Mouse (Mus musculus) c-Kit-positive CD71-positive TER-119-positive erythroid progenitor cells, embryonic 14.5 days (primary cell): ENCODE results near the gene Pcgf3.

Source experiments
- DNase-seq: peaks from one replicate; pipeline ENCODE4 v3.0.0-alpha.2; 2013; ENCODE audit warnings: low spot score

Pcgf3 gene

DNA sequence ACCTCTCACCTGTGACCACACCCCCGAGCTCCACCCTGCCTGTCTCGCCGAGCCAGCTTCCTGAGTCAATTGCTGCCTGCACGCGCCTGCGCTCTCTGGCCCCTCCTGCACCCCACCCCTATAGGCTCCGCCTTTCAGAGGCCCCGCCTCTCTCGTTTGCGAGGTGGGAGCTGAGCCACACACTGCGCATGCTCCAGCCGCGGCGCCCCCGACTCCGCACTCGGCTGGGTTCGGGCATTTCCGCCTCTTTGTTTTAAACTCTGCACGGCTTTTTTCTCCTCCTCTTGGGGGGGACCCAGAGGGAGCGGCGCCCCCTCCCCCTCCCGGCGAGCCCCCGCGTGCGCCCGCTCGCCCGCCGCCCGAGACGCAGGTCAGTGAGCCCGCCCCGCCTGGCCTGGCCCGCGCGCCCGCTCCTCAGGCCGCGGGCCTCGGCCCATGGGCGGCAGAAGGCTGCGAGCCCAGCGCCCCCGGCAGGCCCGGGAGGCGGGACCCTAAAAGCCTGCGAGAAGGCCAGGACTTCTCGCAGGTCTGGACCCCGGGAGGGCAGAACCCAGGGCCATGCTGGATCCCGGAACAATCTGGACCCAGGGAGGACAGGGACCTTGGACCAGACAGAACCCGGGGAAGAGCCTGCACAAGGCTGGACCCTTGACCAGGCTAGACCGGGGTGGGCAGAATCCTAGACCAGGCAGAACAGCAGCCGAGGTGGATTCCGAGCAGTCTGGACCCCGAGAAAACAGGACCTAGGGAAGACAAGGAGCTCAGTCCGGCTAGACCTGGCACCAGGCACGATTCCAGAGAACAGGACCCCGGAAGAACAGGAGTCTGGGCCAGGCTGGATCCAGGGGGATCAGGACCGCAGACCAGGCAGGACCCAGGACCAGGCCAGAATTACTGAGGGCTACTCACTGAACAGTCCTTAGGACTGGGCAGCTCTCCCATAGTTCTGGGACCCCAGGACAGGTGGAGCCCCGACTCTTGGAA, at the start of gene Pcgf3:
Gene Pcgf3, plus strand, starts transcription at position 151 of the 984 bp plus-strand sequence.
- DNase-seq: peak; percentile 95

DNA sequence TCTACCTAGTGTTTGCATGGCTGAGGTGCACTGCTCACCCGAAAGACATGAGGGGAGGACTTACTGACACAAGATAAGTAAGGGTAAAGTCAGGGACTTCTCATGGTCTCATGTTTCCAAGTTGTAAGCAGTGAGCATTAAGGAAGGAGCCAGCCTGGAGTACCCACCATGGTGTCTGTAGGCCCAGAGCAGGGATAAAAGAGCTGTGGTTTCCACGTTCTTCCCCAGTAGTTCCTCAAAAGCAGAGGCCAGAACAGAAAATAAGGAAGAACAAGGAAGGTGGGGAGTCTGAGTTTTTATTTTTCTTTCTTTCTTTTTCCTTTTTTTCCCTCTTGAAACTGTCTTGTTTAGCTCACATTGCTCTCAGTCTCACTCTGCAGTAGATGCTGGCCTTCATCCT, 46.3 kb upstream of the Pcgf3 start:
- DNase-seq: no peak

DNA sequence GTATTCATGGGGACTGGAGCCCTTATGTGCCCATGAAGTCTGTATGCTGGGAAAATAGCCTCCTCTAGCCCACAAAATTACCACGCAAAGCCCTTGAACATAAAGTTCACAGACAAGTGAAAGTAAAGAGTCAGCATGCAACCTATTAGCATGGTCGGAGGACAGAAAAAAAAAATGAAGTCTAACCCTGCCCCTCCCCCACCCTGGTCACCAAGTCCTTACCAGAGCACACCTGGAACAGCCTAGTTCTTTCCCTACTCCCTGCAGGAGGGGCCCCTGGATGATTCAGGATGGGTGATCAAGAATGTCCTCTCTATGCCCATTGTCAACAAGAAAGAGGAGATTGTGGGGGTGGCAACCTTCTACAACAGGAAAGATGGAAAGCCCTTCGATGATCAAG, 38.3 kb upstream of the Pcgf3 start:
- no peak for DNase-seq

DNA sequence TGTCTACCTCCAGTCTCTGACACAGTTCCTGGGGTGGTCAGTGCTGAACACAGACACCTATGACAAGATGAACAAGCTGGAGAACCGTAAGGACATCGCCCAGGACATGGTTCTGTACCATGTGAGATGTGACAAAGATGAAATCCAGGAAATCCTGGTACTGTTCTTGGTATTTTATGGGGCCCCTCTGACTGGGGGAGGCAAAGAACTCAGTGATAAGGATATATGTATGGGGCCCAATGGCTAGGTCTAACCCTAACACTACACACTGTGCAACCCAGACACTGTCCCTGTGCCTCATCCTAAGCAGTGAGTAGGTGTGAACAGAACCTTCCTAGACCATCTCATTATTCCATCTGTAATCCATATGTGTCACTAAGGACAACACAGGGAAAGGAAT, 37.6 kb upstream of the Pcgf3 start:
- peak; percentile 64 for DNase-seq

DNA sequence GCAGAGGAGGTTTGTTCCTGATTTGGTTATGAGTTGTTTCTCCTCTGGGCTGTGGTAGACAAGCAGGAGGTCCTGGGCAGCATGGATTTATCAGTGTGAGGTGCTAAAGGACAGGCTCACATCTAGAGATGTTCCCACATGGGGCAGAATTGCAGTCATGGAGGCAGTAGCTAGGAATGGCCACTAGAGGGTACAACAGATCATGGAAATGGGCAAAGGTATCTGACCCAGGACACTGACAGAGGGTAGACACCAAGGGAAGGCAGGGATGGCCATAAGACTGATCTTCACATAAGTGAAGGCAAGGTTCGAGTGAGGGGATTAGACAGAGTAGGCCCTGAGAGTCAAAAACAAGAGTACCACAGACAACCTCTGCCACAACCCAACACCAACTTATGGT, 33.8 kb upstream of the Pcgf3 start:
- DNase-seq: peak; percentile 64

DNA sequence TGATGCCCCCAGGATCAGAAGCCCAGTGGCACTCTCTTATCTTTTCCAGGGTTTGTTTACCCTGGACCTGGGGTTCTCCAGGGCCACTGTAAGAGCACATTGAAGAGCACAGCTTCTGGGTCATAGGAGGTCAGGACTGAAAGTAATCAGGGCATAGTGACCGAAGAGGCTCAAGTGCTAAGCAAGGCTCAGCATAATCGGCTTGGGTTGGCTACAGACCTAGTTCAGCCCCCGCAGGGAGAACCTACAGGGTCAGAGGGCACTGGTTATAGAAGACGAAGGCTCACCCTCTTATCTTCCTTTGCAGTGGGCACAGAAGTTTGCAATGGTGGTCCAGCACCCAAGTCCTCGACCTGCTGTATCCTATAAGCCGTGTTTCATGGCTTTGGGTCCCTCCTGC, 29.8 kb upstream of the Pcgf3 start:
- no peak for DNase-seq

DNA sequence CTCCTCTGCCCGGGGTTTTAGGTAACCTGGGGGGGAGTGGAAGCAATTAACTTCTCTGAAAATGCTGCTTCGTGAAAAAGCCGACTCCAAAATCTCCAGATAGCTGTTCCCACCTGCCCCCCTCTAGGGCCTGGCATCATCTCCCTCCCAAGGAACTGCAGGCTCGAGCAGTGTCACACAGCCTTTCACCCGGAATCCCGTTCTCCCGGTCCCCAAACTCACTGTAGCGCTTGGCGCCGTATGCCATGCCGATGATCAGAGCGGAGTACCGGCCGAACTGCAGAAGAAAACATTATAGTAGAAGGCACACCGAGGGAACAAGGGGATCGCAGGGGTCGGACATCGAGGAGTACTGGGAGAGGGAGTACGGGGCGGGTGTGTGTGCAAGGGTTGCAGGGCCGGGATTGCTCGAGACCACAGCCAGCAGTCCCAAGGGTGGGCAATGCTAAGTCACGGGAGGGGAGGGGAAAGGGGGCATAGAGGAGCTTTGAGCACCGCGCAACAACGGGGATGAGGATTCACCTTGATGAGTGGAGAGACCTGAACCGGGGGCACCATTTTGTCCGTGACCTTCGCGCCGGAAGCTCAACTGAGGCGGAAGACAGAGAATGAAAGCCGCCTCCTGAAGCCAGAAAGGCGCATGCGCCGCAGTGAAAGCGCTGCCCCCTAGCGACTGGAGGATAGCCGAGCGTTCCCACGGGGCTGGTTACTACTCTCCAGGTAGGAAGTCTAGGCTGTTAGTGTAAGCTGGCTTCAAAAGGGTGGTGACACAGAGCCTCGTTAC, 27.0 kb upstream of the Pcgf3 start, which contains the start of gene Atp5k:
Gene Atp5k, minus strand, starts transcription at position 645 of the 784 bp plus-strand sequence.
- peak; percentile 93 for DNase-seq

DNA sequence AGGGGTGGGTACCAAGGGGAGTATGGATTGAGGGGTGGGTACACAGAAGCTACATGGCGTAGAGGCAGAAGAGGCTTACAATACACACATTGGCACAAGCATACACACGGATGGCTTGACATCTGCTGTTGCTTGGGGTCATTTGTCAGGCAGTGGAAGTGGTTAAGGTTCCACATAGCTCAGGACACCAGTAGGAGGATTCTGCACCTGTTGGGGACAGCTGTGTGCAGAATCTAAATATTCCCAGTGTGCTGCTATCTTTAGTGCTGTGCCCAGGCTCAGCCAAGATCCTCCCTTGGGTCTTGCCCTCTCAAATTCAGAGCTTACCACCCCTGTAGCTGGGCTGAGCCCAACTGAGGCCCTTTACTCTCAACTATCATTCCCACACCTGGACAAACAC, 24.9 kb upstream of the Pcgf3 start:
- DNase-seq: no peak

DNA sequence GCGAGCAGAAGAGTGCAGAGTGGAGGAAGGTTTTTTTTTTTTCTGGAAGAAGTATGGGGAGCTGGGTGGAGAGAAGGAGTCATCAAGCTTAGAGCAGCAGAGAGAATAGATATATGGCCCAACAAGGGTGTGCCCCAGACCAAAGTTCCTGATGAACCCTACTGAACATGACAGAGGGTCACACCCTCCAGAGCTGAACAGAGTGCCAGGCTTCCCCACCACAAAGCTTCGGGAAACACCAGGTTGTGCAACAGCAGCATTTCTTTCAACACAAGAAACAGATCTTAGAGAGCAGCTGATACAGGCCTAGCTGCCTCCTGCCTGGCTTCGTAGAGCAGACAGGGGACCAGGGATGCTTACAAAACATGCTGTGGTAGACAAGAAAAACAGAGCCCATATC, 14.1 kb upstream of the Pcgf3 start:
- no peak for DNase-seq

DNA sequence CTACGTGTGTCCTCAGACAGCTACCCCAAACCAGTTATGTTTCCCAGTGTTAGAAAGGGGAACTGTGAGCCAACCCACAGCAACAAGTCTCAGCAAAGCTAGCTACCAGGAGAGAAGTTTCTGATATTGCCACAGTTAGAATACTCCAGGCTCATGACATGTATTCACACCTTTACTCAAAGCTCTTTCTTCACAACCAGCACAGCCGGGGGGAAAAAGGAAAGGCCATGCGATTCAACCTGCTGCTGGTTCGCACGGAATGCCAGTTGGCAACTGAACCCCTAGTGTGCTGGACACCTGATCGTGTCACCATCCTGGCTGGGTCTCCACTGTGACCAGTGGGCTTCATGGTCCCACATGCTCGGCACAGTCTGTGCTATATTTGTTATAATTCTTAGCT, 13.2 kb upstream of the Pcgf3 start:
- DNase-seq: no peak

DNA sequence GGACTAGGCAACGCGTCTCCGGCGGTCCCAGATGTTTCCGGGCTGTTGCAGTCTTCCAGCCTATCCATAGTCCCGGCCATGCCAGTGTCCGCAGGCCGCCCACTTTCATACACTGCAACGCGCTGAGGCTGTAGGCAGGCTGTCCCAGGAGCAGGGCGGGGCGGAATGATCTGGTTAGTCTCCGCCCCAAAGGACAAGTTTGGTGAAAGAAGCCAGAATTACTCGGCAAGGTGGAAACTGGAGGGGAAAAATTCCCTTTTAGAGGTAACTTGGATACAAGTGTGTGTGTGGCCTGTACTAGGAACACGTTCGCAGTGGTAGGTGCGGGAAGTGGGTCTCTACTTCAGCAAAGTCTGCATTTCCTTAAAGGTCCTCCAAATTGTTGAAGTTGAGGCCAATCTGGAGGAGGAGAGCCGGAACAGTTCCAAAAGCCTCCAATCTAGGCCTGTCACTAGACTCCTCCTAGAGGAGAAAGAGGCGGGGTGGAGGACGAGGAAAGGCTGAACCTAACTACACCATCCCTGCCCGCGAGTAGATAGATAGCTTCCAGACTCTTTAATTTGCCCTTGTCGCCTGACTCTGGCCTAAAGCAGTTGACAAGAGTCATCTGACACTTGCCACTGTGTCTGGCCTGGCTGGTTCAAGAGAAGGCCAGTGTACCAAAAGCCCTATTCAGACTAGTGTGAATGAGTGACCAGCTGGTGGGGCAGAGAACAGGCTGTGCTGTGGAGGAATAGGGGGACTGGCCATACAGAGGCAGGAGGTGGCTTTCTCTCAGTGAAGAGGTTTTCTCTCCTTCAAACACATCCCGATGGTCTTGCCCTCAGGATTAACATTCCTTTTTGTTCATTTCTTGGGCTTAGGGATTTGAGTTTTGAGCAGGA, 12.0 kb upstream of the Pcgf3 start, which contains the start of gene Mfsd7a:
Gene Mfsd7a, minus strand, starts transcription at position 107 of the 884 bp plus-strand sequence.
- DNase-seq: no peak

DNA sequence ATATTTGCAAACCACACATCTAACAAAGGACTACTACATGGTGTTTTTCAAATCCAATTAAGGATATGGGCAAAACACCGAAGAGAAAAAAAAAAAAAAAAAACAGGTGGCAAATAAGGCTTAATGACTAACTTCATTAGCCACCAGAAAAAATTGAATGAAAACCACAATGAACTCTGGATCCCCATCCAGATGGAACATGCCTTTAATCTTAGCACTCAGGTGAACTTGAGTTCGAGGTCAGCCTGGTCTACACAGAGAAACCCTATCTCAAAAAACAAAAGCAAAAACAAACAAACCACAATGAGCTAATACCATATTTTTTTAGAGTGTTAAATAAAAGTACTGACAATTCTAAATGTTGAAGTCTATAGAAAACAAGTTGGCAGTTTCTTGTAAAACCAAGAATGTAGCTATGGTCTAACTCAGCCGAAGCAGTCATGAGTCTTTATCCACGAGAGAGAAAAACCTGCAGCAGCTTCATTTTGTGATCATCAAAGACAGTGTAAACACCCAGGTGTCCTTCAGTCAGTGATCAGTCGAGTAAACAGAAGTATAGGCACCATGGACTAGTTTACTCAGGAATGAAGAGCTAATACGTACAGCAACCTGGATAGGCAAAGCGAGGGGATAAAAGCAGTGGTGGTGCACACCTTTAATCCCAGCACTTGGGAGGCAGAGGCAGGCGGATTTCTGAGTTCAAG, 10.0 kb upstream of the Pcgf3 start:
- no peak for DNase-seq

DNA sequence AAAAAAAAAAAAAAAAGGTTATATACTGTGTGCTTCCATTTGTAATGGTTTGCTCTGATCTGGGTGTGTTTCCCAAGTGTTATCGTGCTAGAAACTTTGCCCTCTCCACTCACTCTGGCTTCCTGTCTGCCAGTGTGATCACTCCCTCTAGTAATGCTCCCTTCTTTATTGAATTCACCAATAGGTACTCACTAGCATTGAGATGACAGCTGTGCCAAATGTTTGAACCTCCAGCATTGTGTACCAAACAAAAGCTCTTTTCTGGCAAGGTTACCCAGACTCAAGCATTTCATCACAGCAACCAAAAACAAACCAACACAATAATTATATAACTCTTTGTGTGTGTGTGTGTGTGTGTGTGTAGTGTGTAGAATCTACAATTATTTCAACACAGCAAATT, 9.4 kb upstream of the Pcgf3 start:
- no peak for DNase-seq

DNA sequence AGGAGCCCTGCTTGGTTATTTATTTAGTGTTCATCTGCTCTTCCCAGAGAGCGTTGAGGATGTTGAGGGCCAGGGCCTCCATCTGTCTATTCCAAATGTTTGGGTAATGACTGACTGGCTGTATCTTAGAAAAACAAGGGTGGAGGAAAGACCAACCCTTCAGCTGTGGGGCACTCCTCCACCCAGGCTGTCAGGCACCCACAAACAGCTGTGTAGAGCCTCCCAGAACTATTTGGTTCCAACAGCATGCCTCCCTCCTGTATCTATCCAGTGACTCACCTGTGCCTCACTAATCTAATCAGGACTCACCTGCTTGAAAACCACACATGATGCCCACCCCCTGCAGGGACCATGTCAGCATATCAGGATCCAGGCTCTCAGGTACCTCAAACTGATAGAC, 8.6 kb upstream of the Pcgf3 start:
- no peak for DNase-seq

DNA sequence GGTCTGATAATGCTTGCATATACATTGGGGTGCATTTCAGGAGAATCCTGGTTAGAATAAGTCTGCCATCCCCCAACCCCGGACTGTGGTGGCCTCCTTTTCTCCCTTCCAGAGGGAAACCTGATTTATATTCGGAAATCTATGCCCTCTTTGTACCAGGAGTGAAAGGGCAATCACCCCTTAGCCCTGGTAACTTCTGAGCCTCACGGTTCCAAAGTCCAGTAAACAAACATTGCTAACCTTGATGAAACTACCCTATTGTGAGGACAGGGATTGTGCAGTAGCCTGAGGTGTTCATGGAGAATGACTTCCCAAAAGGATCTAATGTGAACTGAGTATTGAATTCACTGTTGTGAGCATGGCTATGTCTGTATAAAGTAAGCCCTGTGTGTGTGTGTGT, 6.9 kb upstream of the Pcgf3 start:
- DNase-seq: no peak

DNA sequence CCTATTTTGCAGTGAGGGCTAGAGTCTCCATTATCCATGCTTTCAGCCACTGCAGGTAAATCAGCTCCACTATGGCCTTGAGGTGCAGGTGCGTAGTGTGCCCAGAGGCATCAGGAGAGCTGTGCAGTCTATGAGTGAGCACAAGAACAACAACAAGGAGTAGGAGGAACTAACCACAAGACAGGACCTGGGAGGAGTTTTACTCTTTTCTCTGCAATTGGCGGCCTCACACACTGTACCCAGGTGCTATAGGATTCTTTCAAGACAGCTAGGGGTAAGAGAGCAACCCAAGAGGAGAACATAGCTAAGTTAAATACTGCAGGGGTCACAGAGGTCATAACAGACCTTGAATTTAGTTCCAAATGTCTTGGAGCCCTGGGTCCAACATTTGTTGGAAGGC, 2.3 kb upstream of the Pcgf3 start:
- DNase-seq: no peak

DNA sequence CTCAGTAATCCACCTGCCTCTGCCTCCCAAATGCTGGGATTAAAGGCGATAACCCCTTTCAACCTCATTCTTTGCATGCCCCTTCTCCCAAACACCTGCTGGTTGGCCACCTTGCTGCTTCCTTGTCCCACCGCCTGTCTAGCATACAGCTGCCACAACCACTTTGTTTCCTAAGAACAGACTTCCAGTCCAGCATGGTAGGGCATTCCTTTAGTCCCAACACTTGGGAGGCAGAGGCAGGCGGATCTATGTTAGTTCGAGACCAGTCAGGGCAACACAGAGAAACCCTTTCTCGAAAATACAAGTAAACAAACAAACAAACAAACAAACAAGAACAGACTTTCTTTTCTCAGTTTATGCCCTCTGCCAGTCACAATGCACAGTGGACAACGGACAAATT, 571 bp upstream of the Pcgf3 start:
- no peak for DNase-seq

DNA sequence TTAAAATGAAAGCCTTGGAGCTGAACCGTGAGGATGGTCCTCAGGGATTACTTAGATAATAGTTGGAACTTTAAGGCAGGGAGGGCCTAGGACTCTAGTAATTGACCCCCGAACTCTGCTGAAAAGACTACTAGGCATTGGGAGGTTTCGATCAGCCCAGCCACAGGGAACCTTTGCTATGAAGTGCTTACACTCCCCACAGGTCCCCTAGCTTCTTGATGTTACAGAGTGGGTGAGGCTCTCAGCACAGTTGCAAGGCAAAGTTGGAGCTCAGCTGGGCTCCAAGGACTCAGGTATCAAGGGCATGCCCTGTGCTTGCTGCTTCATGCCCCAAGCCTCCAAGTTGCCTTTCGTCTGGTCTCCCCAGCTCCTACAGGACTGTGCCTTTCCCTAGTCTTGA, 1.4 kb downstream of the Pcgf3 start:
- peak; percentile 24 for DNase-seq

DNA sequence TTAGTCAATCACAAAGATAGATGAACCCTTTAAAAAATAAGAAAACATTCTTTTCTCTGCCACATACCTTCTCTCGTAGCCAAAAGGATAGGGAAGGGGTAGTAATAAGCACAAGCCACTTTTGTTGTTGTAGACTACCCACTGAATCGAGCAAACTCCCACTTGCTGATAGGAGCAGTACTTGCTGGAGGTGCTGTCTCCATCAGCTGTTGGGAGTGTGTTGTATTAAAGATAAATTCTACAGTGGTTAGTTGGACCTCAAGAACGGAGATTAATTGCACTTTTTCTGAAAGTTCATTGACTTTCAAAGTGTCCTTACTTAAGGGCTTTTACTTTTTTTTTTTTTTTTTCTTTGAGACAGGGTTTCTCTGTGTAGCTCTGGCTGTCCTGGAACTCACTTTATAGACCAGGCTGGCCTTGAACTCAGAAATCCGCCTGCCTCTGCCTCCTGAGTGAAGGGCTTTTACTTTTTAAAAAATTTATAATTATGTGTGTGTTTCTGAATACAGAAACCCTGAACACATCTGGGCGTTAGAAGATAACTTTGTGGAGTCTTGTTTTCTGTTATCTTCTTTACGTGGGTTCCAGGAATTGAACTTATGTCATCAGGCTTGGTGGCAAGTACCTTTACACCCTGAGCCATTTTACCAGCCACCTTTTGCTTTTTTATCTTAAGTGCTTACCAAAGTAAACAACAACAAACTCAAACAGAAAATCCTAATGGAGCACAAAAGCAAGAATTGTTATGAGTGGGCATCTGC, 4.3 kb downstream of the Pcgf3 start:
- DNase-seq: peak; percentile 74

DNA sequence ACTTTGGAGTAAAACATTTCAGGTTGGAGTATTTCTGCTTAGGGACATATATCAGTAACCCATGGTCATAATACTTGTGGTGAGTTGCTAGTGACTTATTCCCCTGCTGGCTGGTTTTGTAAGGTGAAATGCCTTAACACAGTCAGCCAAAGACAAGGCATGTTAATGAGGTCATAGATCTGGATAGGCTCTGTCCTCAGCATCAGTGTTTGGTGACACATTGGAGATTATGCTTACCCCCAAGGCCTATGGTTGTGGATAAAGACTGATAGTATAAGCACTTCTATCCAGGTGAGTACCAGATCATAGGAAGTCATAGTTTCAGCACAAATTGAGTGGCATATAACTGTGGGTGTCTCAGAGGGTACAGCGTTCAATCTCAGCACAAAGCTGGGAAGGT, 5.6 kb downstream of the Pcgf3 start:
- peak; percentile 28 for DNase-seq

DNA sequence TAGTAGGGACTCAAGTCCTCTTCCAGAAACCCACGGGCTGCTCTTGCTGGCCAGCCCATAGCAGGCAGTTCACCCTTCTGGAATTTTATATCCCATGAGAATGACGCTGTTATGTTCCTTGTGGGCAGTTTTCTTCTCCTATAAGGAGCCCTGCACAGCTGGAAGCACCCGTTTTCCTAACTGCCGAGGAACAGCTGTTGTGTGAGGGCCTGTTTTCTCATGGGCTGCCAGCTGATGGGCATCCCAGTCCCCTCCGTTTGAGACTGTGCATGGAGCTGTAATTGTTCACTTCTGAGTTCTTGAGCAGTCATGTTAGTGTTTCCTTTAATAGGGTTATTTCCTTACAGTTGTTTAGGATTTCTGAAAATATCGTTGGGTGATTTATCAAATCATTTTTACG, 8.6 kb downstream of the Pcgf3 start:
- no peak for DNase-seq
